Mouse (Mus musculus): ENCODE results near the gene C330021F23Rik. TPM values are rescaled to one million over a fixed set of nuclear protein-coding genes. Genes with fewer than 3 reads are reported as not detected.
A peak's percentile ranks its signal among the peaks of the same experiment; 100 is the strongest.

C330021F23Rik gene
- total and polyA plus RNA-seq, 2 experiments from 2014 or later, result not detected

GRCm38 (mm10) chr8:3626971-3627370 is 59.2 kb downstream of the C330021F23Rik start:
- TF ChIP-seq CTCF (IDR thresholded peaks at IDR 0.05), result no peak
- H3K27me3 ChIP-seq (ENCODE audit: insufficient read depth, low read length), result peaks cover 9% of the 10 kb centered on the region; the same call in 1 of the 2 replicates
- no peak overlapping the region for H3K4me3 ChIP-seq (ENCODE audit: low read depth, low read length)
- no peak overlapping the region for H3K4me2 ChIP-seq (ENCODE audit: low read depth, low read length, poor library complexity, severe bottlenecking)
- no peaks in the 10 kb centered on the region for H3K9me3 ChIP-seq (ENCODE audit: low read length)
- H3K9ac ChIP-seq (replicated peaks; ENCODE audit: low read length, poor library complexity, severe bottlenecking), result no peak overlapping the region
- peaks cover 7% of the 10 kb centered on the region; the same call in 1 of the 2 replicates for H3K4me1 ChIP-seq (ENCODE audit: insufficient read depth, low read length)
- H3K36me3 ChIP-seq (ENCODE audit: insufficient read depth, low read length), result no peaks in the 10 kb centered on the region
- H3K27ac ChIP-seq (ENCODE audit: low read depth, low read length), result no peak overlapping the region
- 66% methylated on average over 5 of the region's 5 CpGs for WGBS
- DNase-seq (ENCODE audit: low spot score) (no peak), ATAC-seq (ENCODE audit: low FRiP score) (no peak)

DNA sequence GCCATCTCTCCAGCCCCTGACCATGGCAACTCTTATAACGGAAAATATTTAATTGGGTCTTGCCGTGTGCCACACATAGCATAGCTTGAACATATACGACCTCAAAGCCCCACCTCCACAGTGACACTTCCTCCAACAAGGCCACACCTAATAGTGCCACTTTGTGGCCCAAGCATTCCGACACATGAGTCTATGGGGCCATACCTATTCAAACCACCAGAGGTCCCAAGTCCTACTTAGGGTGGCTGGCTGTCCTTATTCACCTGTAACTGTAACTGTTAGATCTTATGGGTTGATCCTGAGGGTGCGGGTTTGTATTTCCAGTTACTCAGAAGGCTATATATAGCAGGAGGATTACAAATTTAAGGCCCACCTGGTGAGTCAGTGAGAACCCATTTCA is 60.2 kb downstream of the C330021F23Rik start:
- no peak overlapping the region for H3K9ac ChIP-seq (replicated peaks; ENCODE audit: low read length, poor library complexity, severe bottlenecking)
- no peak overlapping the region for H3K27ac ChIP-seq (ENCODE audit: low read depth, low read length)
- H3K4me3 ChIP-seq (ENCODE audit: low read depth, low read length), result no peak overlapping the region
- DNase-seq (ENCODE audit: low spot score), result peak; percentile 50
- H3K36me3 ChIP-seq (ENCODE audit: insufficient read depth, low read length), result no peaks in the 10 kb centered on the region
- peak; percentile 72 for TF ChIP-seq CTCF (IDR thresholded peaks at IDR 0.05)
- H3K4me1 ChIP-seq (ENCODE audit: insufficient read depth, low read length), result peaks cover 4% of the 10 kb centered on the region; the same call in 1 of the 2 replicates
- H3K27me3 ChIP-seq (ENCODE audit: insufficient read depth, low read length), result peaks cover 9% of the 10 kb centered on the region; the same call in 1 of the 2 replicates
- H3K4me2 ChIP-seq (ENCODE audit: low read depth, low read length, poor library complexity, severe bottlenecking), result no peak overlapping the region
- WGBS, result 29% methylated on average over 5 of the region's 5 CpGs
- ATAC-seq (ENCODE audit: low FRiP score), result 0 out of 2 replicates have a peak, but pooled peaks have one; percentile 36
- no peaks in the 10 kb centered on the region for H3K9me3 ChIP-seq (ENCODE audit: low read length)

DNA sequence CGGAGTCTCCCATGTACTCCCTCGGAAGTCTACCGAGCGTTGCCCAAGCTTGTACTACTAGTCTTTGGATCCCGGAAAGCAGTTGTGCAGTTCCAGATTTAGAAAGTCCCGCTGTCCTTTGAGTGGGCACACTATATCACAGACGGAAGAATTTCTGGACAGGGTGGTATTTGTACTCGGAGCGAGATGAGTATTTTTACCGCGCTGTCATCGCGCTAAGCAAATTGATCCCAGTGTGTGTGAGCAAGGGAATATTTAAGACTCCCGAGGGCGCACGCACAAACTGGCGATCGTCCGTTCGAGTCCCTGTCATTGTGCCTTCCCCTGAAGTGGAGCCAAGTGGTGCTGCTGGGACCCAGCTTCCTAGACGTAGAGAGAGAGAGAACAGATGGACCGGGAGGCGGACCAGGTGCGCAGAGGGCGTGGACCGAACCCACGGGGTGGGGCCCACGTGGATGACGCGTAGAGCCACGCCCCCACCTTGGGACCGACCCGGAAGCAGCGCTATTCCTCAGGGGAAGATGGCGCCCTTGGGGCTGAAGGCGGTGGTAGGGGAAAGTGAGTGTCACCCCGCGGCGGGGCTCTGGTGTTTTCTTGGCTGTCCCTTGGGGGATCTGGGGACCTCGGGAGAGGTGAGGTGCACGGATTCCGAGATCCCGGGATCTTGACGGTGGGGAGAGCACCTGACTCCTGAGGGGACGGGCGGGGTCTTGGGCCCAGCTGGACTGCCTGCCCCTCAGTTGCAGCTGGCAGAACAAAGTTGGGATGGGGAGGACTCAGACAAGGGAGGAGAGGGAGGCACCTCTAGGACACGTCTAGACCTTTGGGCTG is 63.1 kb downstream of the C330021F23Rik start, which contains the start of gene Stxbp2:
Stxbp2 (plus strand) TSS at position 309 of the 831 bp plus-strand sequence.
- H3K4me1 ChIP-seq (ENCODE audit: insufficient read depth, low read length), result peaks cover 4% of the 10 kb centered on the region; the same call in 1 of the 2 replicates
- H3K4me2 ChIP-seq (ENCODE audit: low read depth, low read length, poor library complexity, severe bottlenecking), result peak within 1 kb of the TSS; percentile 60
- 6% methylated on average over 47 of the region's 47 CpGs for WGBS
- peak within 1 kb of the TSS; percentile 51 for H3K9ac ChIP-seq (replicated peaks; ENCODE audit: low read length, poor library complexity, severe bottlenecking)
- peaks cover 9% of the 10 kb centered on the region; the same call in 1 of the 2 replicates for H3K27me3 ChIP-seq (ENCODE audit: insufficient read depth, low read length)
- H3K4me3 ChIP-seq (ENCODE audit: low read depth, low read length), result peak within 1 kb of the TSS; percentile 44
- peak; percentile 43 for DNase-seq (ENCODE audit: low spot score)
- H3K27ac ChIP-seq (ENCODE audit: low read depth, low read length), result no peak within 1 kb of the TSS
- peak; percentile 74 for ATAC-seq (ENCODE audit: low FRiP score)
- H3K9me3 ChIP-seq (ENCODE audit: low read length), result no peaks in the 10 kb centered on the region
- TF ChIP-seq CTCF (IDR thresholded peaks at IDR 0.05), result no peak; the same call in 1 of the 2 replicates
- H3K36me3 ChIP-seq (ENCODE audit: insufficient read depth, low read length), result no peaks in the 10 kb centered on the region

GRCm38 (mm10) chr8:3631478-3631875 is 63.7 kb downstream of the C330021F23Rik start:
- Histone ChIP-seq H3K9me3 (ENCODE audit: low read length) (no peaks in the 10 kb centered on the region), H3K4me1 (ENCODE audit: insufficient read depth, low read length) (peaks cover 4% of the 10 kb centered on the region; the same call in 1 of the 2 replicates), H3K4me2 (ENCODE audit: low read depth, low read length, poor library complexity, severe bottlenecking) (peak overlapping the region; percentile 60), H3K27me3 (ENCODE audit: insufficient read depth, low read length) (peaks cover 9% of the 10 kb centered on the region; the same call in 1 of the 2 replicates), H3K36me3 (ENCODE audit: insufficient read depth, low read length) (0 out of 2 replicates have a peak, but pooled peaks cover 5% of the 10 kb centered on the region), H3K4me3 (ENCODE audit: low read depth, low read length) (peak overlapping the region; percentile 44), H3K27ac (ENCODE audit: low read depth, low read length) (no peak overlapping the region), H3K9ac (replicated peaks; ENCODE audit: low read length, poor library complexity, severe bottlenecking) (peak overlapping the region; percentile 51)
- no peak for TF ChIP-seq CTCF (IDR thresholded peaks at IDR 0.05)
- DNase-seq (ENCODE audit: low spot score) (no peak), ATAC-seq (ENCODE audit: low FRiP score) (0 out of 2 replicates have a peak, but pooled peaks have one; percentile 5)
- 23% methylated on average over 8 of the region's 8 CpGs for WGBS

Other genes with a start within 250 kb of the C330021F23Rik start
- gene A430078G23Rik, start 214.6 kb upstream of the C330021F23Rik start, total RNA-seq (2014; rRNA removed), result not detected in 2 replicates
- not detected in 2 replicates for gene A430078G23Rik, start 214.6 kb upstream of the C330021F23Rik start, polyA plus RNA-seq (2015; fragmentation: Nextera tagmentation; extraction: Ambion mirVana)
- gene Arhgef18, start 175.0 kb upstream of the C330021F23Rik start, total RNA-seq (2014; rRNA removed), result 34.3 and 46.0 TPM in 2 replicates
- gene Arhgef18, start 175.0 kb upstream of the C330021F23Rik start, polyA plus RNA-seq (2015; fragmentation: Nextera tagmentation; extraction: Ambion mirVana), result 6.8 and 7.2 TPM in 2 replicates
- gene Pex11g, start 100.3 kb upstream of the C330021F23Rik start, total RNA-seq (2014; rRNA removed), result 1.8 and 2.2 TPM in 2 replicates
- gene Pex11g, start 100.3 kb upstream of the C330021F23Rik start, polyA plus RNA-seq (2015; fragmentation: Nextera tagmentation; extraction: Ambion mirVana), result 3.1 and 3.6 TPM in 2 replicates
- 0.47 and 0.55 TPM in 2 replicates for gene Tex45, start 97.1 kb upstream of the C330021F23Rik start, total RNA-seq (2014; rRNA removed)
- 0.64 and 0.68 TPM in 2 replicates for gene Tex45, start 97.1 kb upstream of the C330021F23Rik start, polyA plus RNA-seq (2015; fragmentation: Nextera tagmentation; extraction: Ambion mirVana)
- 85.5 and 106 TPM in 2 replicates for gene Zfp358, start 74.9 kb upstream of the C330021F23Rik start, total RNA-seq (2014; rRNA removed)
- 57.1 and 58.3 TPM in 2 replicates for gene Zfp358, start 74.9 kb upstream of the C330021F23Rik start, polyA plus RNA-seq (2015; fragmentation: Nextera tagmentation; extraction: Ambion mirVana)
- gene Mcoln1, start 67.5 kb upstream of the C330021F23Rik start, total RNA-seq (2014; rRNA removed), result 93.8 and 116 TPM in 2 replicates
- gene Mcoln1, start 67.5 kb upstream of the C330021F23Rik start, polyA plus RNA-seq (2015; fragmentation: Nextera tagmentation; extraction: Ambion mirVana), result 108 and 117 TPM in 2 replicates
- gene Pnpla6, start 52.6 kb upstream of the C330021F23Rik start, total RNA-seq (2014; rRNA removed), result 57.0 and 57.5 TPM in 2 replicates
- 35.5 and 36.8 TPM in 2 replicates for gene Pnpla6, start 52.6 kb upstream of the C330021F23Rik start, polyA plus RNA-seq (2015; fragmentation: Nextera tagmentation; extraction: Ambion mirVana)
- gene Camsap3, start 19.3 kb downstream of the C330021F23Rik start, total RNA-seq (2014; rRNA removed), result 115 and 149 TPM in 2 replicates
- 44.9 and 46.2 TPM in 2 replicates for gene Camsap3, start 19.3 kb downstream of the C330021F23Rik start, polyA plus RNA-seq (2015; fragmentation: Nextera tagmentation; extraction: Ambion mirVana)
- 41.9 and 43.0 TPM in 2 replicates for gene Xab2, start 53.3 kb downstream of the C330021F23Rik start, total RNA-seq (2014; rRNA removed)
- gene Xab2, start 53.3 kb downstream of the C330021F23Rik start, polyA plus RNA-seq (2015; fragmentation: Nextera tagmentation; extraction: Ambion mirVana), result 31.7 and 35.9 TPM in 2 replicates
- 5.7 and 7.7 TPM in 2 replicates for gene Pet100, start 53.6 kb downstream of the C330021F23Rik start, total RNA-seq (2014; rRNA removed)
- 70.9 and 71.3 TPM in 2 replicates for gene Pet100, start 53.6 kb downstream of the C330021F23Rik start, polyA plus RNA-seq (2015; fragmentation: Nextera tagmentation; extraction: Ambion mirVana)
- gene Pcp2, start 57.6 kb downstream of the C330021F23Rik start, total RNA-seq (2014; rRNA removed), result 10.4 and 33.2 TPM in 2 replicates
- gene Pcp2, start 57.6 kb downstream of the C330021F23Rik start, polyA plus RNA-seq (2015; fragmentation: Nextera tagmentation; extraction: Ambion mirVana), result 0.83 and 1.1 TPM in 2 replicates
- 23.1 and 35.3 TPM in 2 replicates for gene Stxbp2, start 63.0 kb downstream of the C330021F23Rik start, total RNA-seq (2014; rRNA removed)
- 36.1 and 44.2 TPM in 2 replicates for gene Stxbp2, start 63.0 kb downstream of the C330021F23Rik start, polyA plus RNA-seq (2015; fragmentation: Nextera tagmentation; extraction: Ambion mirVana)
- gene Retn, start 87.8 kb downstream of the C330021F23Rik start, total RNA-seq (2014; rRNA removed), result not detected in 2 replicates
- gene Retn, start 87.8 kb downstream of the C330021F23Rik start, polyA plus RNA-seq (2015; fragmentation: Nextera tagmentation; extraction: Ambion mirVana), result 0.42 and 0.62 TPM in 2 replicates
- not detected in 2 replicates for gene Mcemp1, start 97.8 kb downstream of the C330021F23Rik start, total RNA-seq (2014; rRNA removed)
- 0.23 and 0.26 TPM in 2 replicates for gene Mcemp1, start 97.8 kb downstream of the C330021F23Rik start, polyA plus RNA-seq (2015; fragmentation: Nextera tagmentation; extraction: Ambion mirVana)
- gene Fcor, start 104.4 kb downstream of the C330021F23Rik start, total RNA-seq (2014; rRNA removed), result 14.7 and 33.3 TPM in 2 replicates
- gene Fcor, start 104.4 kb downstream of the C330021F23Rik start, polyA plus RNA-seq (2015; fragmentation: Nextera tagmentation; extraction: Ambion mirVana), result 20.1 and 20.3 TPM in 2 replicates
- 59.7 and 65.3 TPM in 2 replicates for gene Trappc5, start 108.3 kb downstream of the C330021F23Rik start, total RNA-seq (2014; rRNA removed)
- 67.0 and 68.3 TPM in 2 replicates for gene Trappc5, start 108.3 kb downstream of the C330021F23Rik start, polyA plus RNA-seq (2015; fragmentation: Nextera tagmentation; extraction: Ambion mirVana)
- not detected in 2 replicates for gene Fcer2a, start 126.2 kb downstream of the C330021F23Rik start, total RNA-seq (2014; rRNA removed)
- 0.22 and 0.41 TPM in 2 replicates for gene Fcer2a, start 126.2 kb downstream of the C330021F23Rik start, polyA plus RNA-seq (2015; fragmentation: Nextera tagmentation; extraction: Ambion mirVana)
- not detected in 2 replicates for gene Clec4g, start 152.7 kb downstream of the C330021F23Rik start, total RNA-seq (2014; rRNA removed)
- not detected in 2 replicates for gene Clec4g, start 152.7 kb downstream of the C330021F23Rik start, polyA plus RNA-seq (2015; fragmentation: Nextera tagmentation; extraction: Ambion mirVana)
- 0.11 TPM in 1 of 2 replicates, not detected in the other for gene Cd209a, start 181.0 kb downstream of the C330021F23Rik start, total RNA-seq (2014; rRNA removed)
- not detected in 2 replicates for gene Cd209a, start 181.0 kb downstream of the C330021F23Rik start, polyA plus RNA-seq (2015; fragmentation: Nextera tagmentation; extraction: Ambion mirVana)

All from midbrain, postnatal 0 days (tissue).